29 mouse cellular contexts compared by ENCODE assay signal in the genomic region with DNA sequence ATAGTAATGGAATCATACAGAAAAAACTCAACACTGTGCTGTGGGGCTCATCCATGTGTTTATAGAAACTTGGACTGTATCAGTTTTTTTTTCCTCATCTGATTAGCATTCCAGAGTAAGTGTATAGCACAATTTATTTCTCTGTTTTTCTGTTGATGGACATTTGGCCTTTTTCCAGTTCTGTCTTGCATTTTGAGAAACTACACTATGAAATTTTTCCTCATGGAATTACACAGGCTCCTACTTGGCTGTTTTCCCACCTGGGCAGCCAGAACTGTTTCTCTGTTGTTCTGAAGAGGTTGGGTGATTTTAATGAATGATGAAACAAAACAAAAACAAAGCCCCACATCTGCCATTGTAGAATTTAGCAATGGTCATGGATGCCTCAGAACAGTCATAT.
A peak's percentile ranks its signal among the peaks of the same experiment; 100 is the strongest.
DNase-seq lines count a peak whose midpoint lies in the region; ATAC-seq and TF ChIP-seq lines count a peak whose summit lies in the region.
"Had no signal": no experiment of that assay in that cellular context is flagged by ENCODE, and none has a peak within 500 bp of the region (broad histone marks: within the 10 kb centered on the region; RNA-seq: fewer than 3 reads in every experiment).

No protein-coding gene starts in this region.

- H3K27ac ChIP-seq in hindbrain, postnatal 0 days = no peak overlapping the region
- H3K27ac ChIP-seq in hindbrain, embryonic 10.5 days = no peak overlapping the region
- no peak overlapping the region for H3K27ac ChIP-seq in lung, embryonic 16.5 days (ENCODE audit: low read length)
- H3K27ac ChIP-seq: embryonic facial prominence, embryonic 13.5 days; forebrain, embryonic 12.5 days; hindbrain, embryonic 12.5 days; layer of hippocampus, adult 2 months; liver, embryonic 12.5 days; midbrain, embryonic 13.5 days; stomach, postnatal 0 days had no signal

- peak; percentile 18 for DNase-seq in adrenal gland, postnatal 10 days
- no peak for DNase-seq in adrenal gland, postnatal 14 days
- DNase-seq in hindbrain, postnatal 0 days (ENCODE audit: low spot score) = peak; percentile 43
- DNase-seq in hindbrain, embryonic 10.5 days (ENCODE audit: low spot score) = no peak
- no peak for DNase-seq in lung, postnatal 10 days
- DNase-seq in Muller cell, postnatal 12 days (ENCODE audit: inconsistent ontology term) = peak; percentile 58
- DNase-seq in heart, postnatal 14 days = no peak
- DNase-seq: adrenal gland, postnatal 25 days; cerebellum, adult 18-20 months; embryo, embryonic 11 days; gastrocnemius, postnatal 14 days; kidney, postnatal 36 days; liver, postnatal 0 days; lung, postnatal 4 days; right cerebral cortex, postnatal 4 days; thymus, adult 18-20 months; thymus, postnatal 36 days had no signal

- intact Hi-C loops in heart, postnatal 14 days (cut with DNase I) = no loop called here

- no peak for ATAC-seq in hindbrain, postnatal 0 days
- peak; percentile 28; the same call in 1 of the 2 replicates for ATAC-seq in lung, embryonic 16.5 days (ENCODE audit: low read depth)
- ATAC-seq: intestine, embryonic 16.5 days; liver, embryonic 12.5 days; liver, postnatal 0 days; midbrain, embryonic 13.5 days had no signal

- no peaks in the 10 kb centered on the region for H3K9me3 ChIP-seq in hindbrain, postnatal 0 days (ENCODE audit: low read length)
- H3K9me3 ChIP-seq in hindbrain, embryonic 10.5 days = no peaks in the 10 kb centered on the region
- no peaks in the 10 kb centered on the region for H3K9me3 ChIP-seq in lung, embryonic 16.5 days (ENCODE audit: control insufficient read depth, low read length)
- H3K9me3 ChIP-seq: embryonic facial prominence, embryonic 13.5 days; forebrain, embryonic 12.5 days; hindbrain, embryonic 12.5 days; liver, embryonic 12.5 days; megakaryocyte, embryonic 14.5 days; midbrain, embryonic 13.5 days had no signal

- no peak overlapping the region for H3K4me2 ChIP-seq in hindbrain, postnatal 0 days (ENCODE audit: low read depth, low read length)
- no peak overlapping the region for H3K4me2 ChIP-seq in lung, embryonic 16.5 days (ENCODE audit: low read depth, low read length)
- H3K4me2 ChIP-seq: embryonic facial prominence, embryonic 13.5 days; forebrain, embryonic 12.5 days; hindbrain, embryonic 12.5 days; liver, embryonic 12.5 days; midbrain, embryonic 13.5 days had no signal

- no peaks in the 10 kb centered on the region for H3K4me1 ChIP-seq in hindbrain, postnatal 0 days (ENCODE audit: insufficient read depth, low read length)
- no peaks in the 10 kb centered on the region for H3K4me1 ChIP-seq in hindbrain, embryonic 10.5 days (replicated peaks)
- no peaks in the 10 kb centered on the region for H3K4me1 ChIP-seq in lung, embryonic 16.5 days (replicated peaks; ENCODE audit: control insufficient read depth, insufficient read depth, low read length)
- H3K4me1 ChIP-seq: embryonic facial prominence, embryonic 13.5 days; forebrain, embryonic 12.5 days; hindbrain, embryonic 12.5 days; liver, embryonic 12.5 days; megakaryocyte, embryonic 14.5 days; midbrain, embryonic 13.5 days had no signal

- no peak overlapping the region for H3K9ac ChIP-seq in hindbrain, postnatal 0 days (replicated peaks; ENCODE audit: low read length)
- H3K9ac ChIP-seq in lung, embryonic 16.5 days (ENCODE audit: low read length) = no peak overlapping the region
- H3K9ac ChIP-seq: embryonic facial prominence, embryonic 13.5 days; forebrain, embryonic 12.5 days; hindbrain, embryonic 12.5 days; liver, embryonic 12.5 days; liver, postnatal 0 days; midbrain, embryonic 13.5 days had no signal

- no peak for TF ChIP-seq CTCF in hindbrain, postnatal 0 days (IDR thresholded peaks at IDR 0.05; ENCODE audit: low read depth)

- no peak overlapping the region for H3K4me3 ChIP-seq in hindbrain, postnatal 0 days (ENCODE audit: low read length)
- no peak overlapping the region for H3K4me3 ChIP-seq in hindbrain, embryonic 10.5 days
- H3K4me3 ChIP-seq in lung, embryonic 16.5 days (ENCODE audit: low read length) = no peak overlapping the region
- H3K4me3 ChIP-seq: embryonic facial prominence, embryonic 13.5 days; erythroblast, embryonic 14.5 days; forebrain, embryonic 12.5 days; hindbrain, embryonic 12.5 days; layer of hippocampus, adult 2 months; liver, embryonic 12.5 days; megakaryocyte, embryonic 14.5 days; midbrain, embryonic 13.5 days had no signal

- H3K36me3 ChIP-seq in hindbrain, postnatal 0 days (ENCODE audit: insufficient read depth, low read length) = no peaks in the 10 kb centered on the region
- H3K36me3 ChIP-seq in hindbrain, embryonic 10.5 days = no peaks in the 10 kb centered on the region
- no peaks in the 10 kb centered on the region for H3K36me3 ChIP-seq in lung, embryonic 16.5 days (ENCODE audit: control insufficient read depth, insufficient read depth, low read length)
- H3K36me3 ChIP-seq: embryonic facial prominence, embryonic 13.5 days; forebrain, embryonic 12.5 days; hindbrain, embryonic 12.5 days; liver, embryonic 12.5 days; midbrain, embryonic 13.5 days had no signal

- H3K27me3 ChIP-seq in hindbrain, postnatal 0 days (ENCODE audit: insufficient read depth, low read length) = no peaks in the 10 kb centered on the region
- no peaks in the 10 kb centered on the region for H3K27me3 ChIP-seq in hindbrain, embryonic 10.5 days (ENCODE audit: insufficient read depth, poor library complexity, severe bottlenecking)
- H3K27me3 ChIP-seq in lung, embryonic 16.5 days (ENCODE audit: control insufficient read depth, insufficient read depth, low read depth, low read length) = no peaks in the 10 kb centered on the region
- H3K27me3 ChIP-seq: CH12.LX; embryonic facial prominence, embryonic 13.5 days; forebrain, embryonic 12.5 days; hindbrain, embryonic 12.5 days; liver, embryonic 12.5 days; megakaryocyte, embryonic 14.5 days; midbrain, embryonic 13.5 days had no signal

Comparison
In these comparisons a context has a peak if more than half of its experiments do, and no peak if none do; other contexts are left out.
1. DNase-seq: peak in adrenal gland, postnatal 10 days (single experiment), hindbrain, postnatal 0 days (single experiment) and Muller cell, postnatal 12 days (single experiment); none in adrenal gland, postnatal 14 days (single experiment), hindbrain, embryonic 10.5 days (single experiment), lung, postnatal 10 days (single experiment) and heart, postnatal 14 days (0 of 2).